Mouse (Mus musculus) testis, adult 2 months (tissue): ENCODE measurements at regions not wholly inside any gene's neighbourhood (a gene's known extent, or its start where the extent isn't known, plus 50 kb on each side); places are given as distances from the start of the nearest gene placed in this dataset.

ENCODE experiments used
- CTCF ChIP-seq: fragments of 200-500 bp; IDR thresholded peaks from 2 replicates; pipeline ENCODE4 v1.5.1; 2012; ENCODE audit warnings: low read depth, mild to moderate bottlenecking, inconsistent platforms, low read length, moderate library complexity; ENCODE audit not compliant: control insufficient read depth, insufficient read depth, insufficient replicate concordance
- POLR2A ChIP-seq: fragments of 200-500 bp; IDR thresholded peaks from 2 replicates; pipeline ENCODE4 v1.6.1; 2012; ENCODE audit warnings: low read depth, mild to moderate bottlenecking, inconsistent platforms, low read length, moderate library complexity; ENCODE audit not compliant: control insufficient read depth

GRCm38 (mm10) chr3:41167476-41167875, 84.6 kb upstream of the Pgrmc2 start:
- TF ChIP-seq CTCF (no peak), POLR2A (no peak)
